ENCODE assay signal across 8 mouse cellular contexts in genomic region chr7:19332709-19333352, GRCm38 (mm10). TPM values are rescaled to one million over a fixed set of nuclear protein-coding genes. Genes with fewer than 3 reads are reported as not detected.
DNase-seq lines count a peak whose midpoint lies in the region; ATAC-seq lines count a peak whose summit lies in the region.

No protein-coding gene starts in this region.

- intact Hi-C loops in gastrocnemius, postnatal 14 days (cut with DNase I; ENCODE audit: low total_unique reads), result no loop called here
- intact Hi-C loops in left cerebral cortex, postnatal 10 days (cut with DNase I), result no loop called here

- ATAC-seq in inflammation-experienced regulatory T-cells, adult 6 months, result peak; percentile 95
- peak; percentile 97 for ATAC-seq in megakaryocyte, adult 5-6 weeks (ENCODE audit: poor library complexity, severe bottlenecking)

- DNase-seq in adrenal gland, adult (ENCODE audit: inconsistent age in 2 of 2, low spot score in 1 of 2), result peak; percentile 88 to 95
- peak; percentile 61 for DNase-seq in embryo, embryonic 10 days (ENCODE audit: low spot score)
- peak; percentile 82 for DNase-seq in gastrocnemius, postnatal 14 days
- peak; percentile 76 to 88 for DNase-seq in left cerebral cortex, postnatal 10 days (ENCODE audit: extremely low spot score in 1 of 2, low spot score in 2 of 2)
- peak; percentile 85 to 88 for DNase-seq in right cerebral cortex, postnatal 36 days (ENCODE audit: low spot score in 2 of 2)
- peak; percentile 68 for DNase-seq in yolk sac, embryonic 10.5 days (ENCODE audit: low spot score)

RNA-seq across cellular contexts. Expression of gene Ercc1, which starts 11.7 kb away (rescaled TPM):
- total RNA-seq in gastrocnemius, postnatal 14 days (2021), result 10 to 100 TPM; 26.7 to 28.7 TPM
- polyA plus RNA-seq in inflammation-experienced regulatory T-cells, adult 6 months (2017; shearing (Covaris generic)), result 10 to 100 TPM; 51.1 to 68.7 (median 55.2) TPM
- 10 to 100 TPM; 38.5 to 50.6 TPM for total RNA-seq in left cerebral cortex, postnatal 10 days (2021)
- total RNA-seq in megakaryocyte, adult 5-6 weeks (2015), result 18.9 and 26.4 TPM in 2 replicates
- 17.5 and 21.4 TPM in 2 replicates for total RNA-seq in megakaryocyte, adult 5-6 weeks (2017)

RNA-seq across cellular contexts. Expression of gene Fosb, which starts 23.0 kb away (rescaled TPM):
- under 1 TPM; 0.69 to 0.90 TPM for total RNA-seq in gastrocnemius, postnatal 14 days (2021)
- polyA plus RNA-seq in inflammation-experienced regulatory T-cells, adult 6 months (2017; shearing (Covaris generic)), result 1 to 10 TPM in 2 of 3 experiments, under 1 TPM in 1; 0.98 to 8.0 (median 2.0) TPM
- total RNA-seq in left cerebral cortex, postnatal 10 days (2021), result 1 to 10 TPM; 2.2 to 2.3 TPM
- 24.0 and 25.4 TPM in 2 replicates for total RNA-seq in megakaryocyte, adult 5-6 weeks (2015)
- total RNA-seq in megakaryocyte, adult 5-6 weeks (2017), result 26.9 and 30.4 TPM in 2 replicates

RNA-seq across cellular contexts. Expression of gene Cd3eap, which starts 26.5 kb away (rescaled TPM):
- total RNA-seq in gastrocnemius, postnatal 14 days (2021), result 1 to 10 TPM; 7.4 to 8.2 TPM
- polyA plus RNA-seq in inflammation-experienced regulatory T-cells, adult 6 months (2017; shearing (Covaris generic)), result 10 to 100 TPM in 2 of 3 experiments, 1 to 10 TPM in 1; 8.9 to 22.4 (median 17.6) TPM
- total RNA-seq in left cerebral cortex, postnatal 10 days (2021), result 10 to 100 TPM; 16.8 to 18.2 TPM
- 3.4 TPM in 2 replicates for total RNA-seq in megakaryocyte, adult 5-6 weeks (2015)
- total RNA-seq in megakaryocyte, adult 5-6 weeks (2017), result 9.0 and 11.5 TPM in 2 replicates

RNA-seq across cellular contexts. Expression of gene Ppp1r13l, which starts 26.7 kb away (rescaled TPM):
- total RNA-seq in gastrocnemius, postnatal 14 days (2021), result 1 to 10 TPM; 1.7 to 2.9 TPM
- not detected for polyA plus RNA-seq in inflammation-experienced regulatory T-cells, adult 6 months (2017; shearing (Covaris generic))
- 1 to 10 TPM; 5.3 to 7.2 TPM for total RNA-seq in left cerebral cortex, postnatal 10 days (2021)
- total RNA-seq in megakaryocyte, adult 5-6 weeks (2015), result 4.1 and 4.2 TPM in 2 replicates
- 0.45 TPM in 1 of 2 replicates, not detected in the other for total RNA-seq in megakaryocyte, adult 5-6 weeks (2017)

RNA-seq across cellular contexts. Expression of gene Ercc2, which starts 49.0 kb away (rescaled TPM):
- 1 to 10 TPM; 6.1 to 7.8 TPM for total RNA-seq in gastrocnemius, postnatal 14 days (2021)
- polyA plus RNA-seq in inflammation-experienced regulatory T-cells, adult 6 months (2017; shearing (Covaris generic)), result 10 to 100 TPM in 2 of 3 experiments, 1 to 10 TPM in 1; 7.8 to 10.9 (median 10.8) TPM
- total RNA-seq in left cerebral cortex, postnatal 10 days (2021), result 10 to 100 TPM; 39.0 to 39.7 TPM
- total RNA-seq in megakaryocyte, adult 5-6 weeks (2015), result 4.9 and 5.7 TPM in 2 replicates
- 12.6 and 19.2 TPM in 2 replicates for total RNA-seq in megakaryocyte, adult 5-6 weeks (2017)

Comparison
In these comparisons a context has a peak if more than half of its experiments do, and no peak if none do; other contexts are left out.
1. Peak in every context shown above with its lines: DNase-seq and ATAC-seq.
2. RNA of gene Fosb, which starts 23.0 kb away (total RNA-seq): 24.0 to 30.4 TPM in megakaryocyte, adult 5-6 weeks; 2.2 to 2.3 TPM in left cerebral cortex, postnatal 10 days and 0.69 to 0.90 TPM in gastrocnemius, postnatal 14 days; every median in the first group is over 4 times any median in the second.